Mouse (Mus musculus): ENCODE measurements around the gene Map3k12. TPM values are rescaled to one million over a fixed set of nuclear protein-coding genes. Genes with fewer than 3 reads are reported as not detected.

Map3k12 gene
- polyA plus RNA-seq, 1 experiment from 2014 or later = 7.9 TPM

- Histone ChIP-seq H3K4me2 (peak within 1 kb of the TSS; percentile 67), H3K9ac (ENCODE audit: low read depth, low read length) (peak within 1 kb of the TSS; percentile 99), H3K27me3 (replicated peaks; ENCODE audit: control insufficient read depth, insufficient read depth, low read length) (no peaks in the 10 kb centered on the region), H3K36me3 (ENCODE audit: control insufficient read depth, insufficient read depth, low read length) (peaks cover 20% of the 10 kb centered on the region), H3K4me3 (ENCODE audit: low read depth, low read length) (peak within 1 kb of the TSS; percentile 96), H3K27ac (ENCODE audit: low read depth, low read length) (peak within 1 kb of the TSS; percentile 96), H3K4me1 (replicated peaks; ENCODE audit: control insufficient read depth, insufficient read depth, low read length) (peaks cover 9% of the 10 kb centered on the region), H3K9me3 (ENCODE audit: control insufficient read depth, low read length) (no peaks in the 10 kb centered on the region)
- ATAC-seq (replicated peaks; ENCODE audit: low FRiP score) (peak; percentile 98), DNase-seq (ENCODE audit: low spot score) (peak; percentile 95)
- under 1% methylated on average over 35 of the region's 40 CpGs for WGBS
Measured at GRCm38 (mm10) chr15:102470183-102470604, 46.7 kb downstream of the Map3k12 start, which contains the start of gene Pcbp2. Gene Pcbp2 (plus strand): TSS chr15:102470539.

GRCm38 (mm10) chr15:102468675-102469370, 48.0 kb downstream of the Map3k12 start:
- no peak overlapping the region for H3K4me3 ChIP-seq (ENCODE audit: low read depth, low read length)
- H3K4me1 ChIP-seq (replicated peaks; ENCODE audit: control insufficient read depth, insufficient read depth, low read length) = peaks cover 9% of the 10 kb centered on the region
- WGBS = 95% methylated on average over 9 of the region's 9 CpGs
- peaks cover 12% of the 10 kb centered on the region for H3K36me3 ChIP-seq (ENCODE audit: control insufficient read depth, insufficient read depth, low read length)
- no peaks in the 10 kb centered on the region for H3K9me3 ChIP-seq (ENCODE audit: control insufficient read depth, low read length)
- no peak overlapping the region for H3K9ac ChIP-seq (ENCODE audit: low read depth, low read length)
- ATAC-seq (replicated peaks; ENCODE audit: low FRiP score) (no peak), DNase-seq (ENCODE audit: low spot score) (no peak)
- no peak overlapping the region for H3K27ac ChIP-seq (ENCODE audit: low read depth, low read length)
- H3K27me3 ChIP-seq (replicated peaks; ENCODE audit: control insufficient read depth, insufficient read depth, low read length) = no peaks in the 10 kb centered on the region
- no peak overlapping the region for H3K4me2 ChIP-seq

GRCm38 (mm10) chr15:102463666-102464065, 53.2 kb downstream of the Map3k12 start:
- no peak overlapping the region for H3K4me3 ChIP-seq (ENCODE audit: low read depth, low read length)
- no peaks in the 10 kb centered on the region for H3K27me3 ChIP-seq (replicated peaks; ENCODE audit: control insufficient read depth, insufficient read depth, low read length)
- H3K9ac ChIP-seq (ENCODE audit: low read depth, low read length) = no peak overlapping the region
- no peak overlapping the region for H3K4me2 ChIP-seq
- ATAC-seq (replicated peaks; ENCODE audit: low FRiP score) (no peak), DNase-seq (ENCODE audit: low spot score) (no peak)
- no peaks in the 10 kb centered on the region for H3K9me3 ChIP-seq (ENCODE audit: control insufficient read depth, low read length)
- peaks cover 10% of the 10 kb centered on the region for H3K36me3 ChIP-seq (ENCODE audit: control insufficient read depth, insufficient read depth, low read length)
- no peak overlapping the region for H3K27ac ChIP-seq (ENCODE audit: low read depth, low read length)
- H3K4me1 ChIP-seq (replicated peaks; ENCODE audit: control insufficient read depth, insufficient read depth, low read length) = peaks cover 18% of the 10 kb centered on the region

- peak overlapping the region; percentile 44; the same call in 1 of the 2 replicates for H3K9ac ChIP-seq (ENCODE audit: low read depth, low read length)
- peaks cover 4% of the 10 kb centered on the region; the same call in 1 of the 2 replicates for H3K36me3 ChIP-seq (ENCODE audit: control insufficient read depth, insufficient read depth, low read length)
- peaks cover 26% of the 10 kb centered on the region for H3K4me1 ChIP-seq (replicated peaks; ENCODE audit: control insufficient read depth, insufficient read depth, low read length)
- no peaks in the 10 kb centered on the region for H3K9me3 ChIP-seq (ENCODE audit: control insufficient read depth, low read length)
- ATAC-seq (replicated peaks; ENCODE audit: low FRiP score) (no peak), DNase-seq (ENCODE audit: low spot score) (no peak)
- peak overlapping the region; percentile 72 for H3K4me2 ChIP-seq
- H3K27me3 ChIP-seq (replicated peaks; ENCODE audit: control insufficient read depth, insufficient read depth, low read length) = no peaks in the 10 kb centered on the region
- H3K4me3 ChIP-seq (ENCODE audit: low read depth, low read length) = peak overlapping the region; percentile 62
- H3K27ac ChIP-seq (ENCODE audit: low read depth, low read length) = peak overlapping the region; percentile 37
- WGBS = 80% methylated on average over 9 of the region's 9 CpGs
Measured at GRCm38 (mm10) chr15:102461430-102462075, 55.3 kb downstream of the Map3k12 start.

- no peaks in the 10 kb centered on the region for H3K27me3 ChIP-seq (replicated peaks; ENCODE audit: control insufficient read depth, insufficient read depth, low read length)
- DNase-seq (ENCODE audit: low spot score) = no peak
- peak overlapping the region; percentile 62 for H3K4me3 ChIP-seq (ENCODE audit: low read depth, low read length)
- no peak for ATAC-seq (replicated peaks; ENCODE audit: low FRiP score)
- WGBS = 34% methylated on average over 4 of the region's 4 CpGs
- H3K9ac ChIP-seq (ENCODE audit: low read depth, low read length) = peak overlapping the region; percentile 46
- H3K36me3 ChIP-seq (ENCODE audit: control insufficient read depth, insufficient read depth, low read length) = peaks cover 4% of the 10 kb centered on the region; the same call in 1 of the 2 replicates
- H3K27ac ChIP-seq (ENCODE audit: low read depth, low read length) = peak overlapping the region; percentile 93
- peak overlapping the region; percentile 72 for H3K4me2 ChIP-seq
- H3K4me1 ChIP-seq (replicated peaks; ENCODE audit: control insufficient read depth, insufficient read depth, low read length) = peaks cover 26% of the 10 kb centered on the region
- no peaks in the 10 kb centered on the region for H3K9me3 ChIP-seq (ENCODE audit: control insufficient read depth, low read length)
Measured at GRCm38 (mm10) chr15:102460971-102461370, 55.9 kb downstream of the Map3k12 start.

GRCm38 (mm10) chr15:102460409-102460808, 56.5 kb downstream of the Map3k12 start:
- ATAC-seq (replicated peaks; ENCODE audit: low FRiP score) = no peak
- Histone ChIP-seq H3K4me2 (peak overlapping the region; percentile 72), H3K9me3 (ENCODE audit: control insufficient read depth, low read length) (no peaks in the 10 kb centered on the region), H3K9ac (ENCODE audit: low read depth, low read length) (peak overlapping the region; percentile 46), H3K4me3 (ENCODE audit: low read depth, low read length) (peak overlapping the region; percentile 62), H3K27me3 (replicated peaks; ENCODE audit: control insufficient read depth, insufficient read depth, low read length) (no peaks in the 10 kb centered on the region), H3K27ac (ENCODE audit: low read depth, low read length) (peak overlapping the region; percentile 93), H3K36me3 (ENCODE audit: control insufficient read depth, insufficient read depth, low read length) (peaks cover 4% of the 10 kb centered on the region; the same call in 1 of the 2 replicates), H3K4me1 (replicated peaks; ENCODE audit: control insufficient read depth, insufficient read depth, low read length) (peaks cover 26% of the 10 kb centered on the region)
- 68% methylated on average over 12 of the region's 12 CpGs for WGBS
- DNase-seq (ENCODE audit: low spot score) = no peak

GRCm38 (mm10) chr15:102459847-102460246, 57.0 kb downstream of the Map3k12 start:
- peak overlapping the region; percentile 46 for H3K9ac ChIP-seq (ENCODE audit: low read depth, low read length)
- peaks cover 4% of the 10 kb centered on the region; the same call in 1 of the 2 replicates for H3K36me3 ChIP-seq (ENCODE audit: control insufficient read depth, insufficient read depth, low read length)
- H3K4me3 ChIP-seq (ENCODE audit: low read depth, low read length) = peak overlapping the region; percentile 62
- DNase-seq (ENCODE audit: low spot score) (no peak), ATAC-seq (replicated peaks; ENCODE audit: low FRiP score) (peak; percentile 69)
- no peaks in the 10 kb centered on the region for H3K27me3 ChIP-seq (replicated peaks; ENCODE audit: control insufficient read depth, insufficient read depth, low read length)
- H3K4me1 ChIP-seq (replicated peaks; ENCODE audit: control insufficient read depth, insufficient read depth, low read length) = peaks cover 26% of the 10 kb centered on the region
- H3K4me2 ChIP-seq = peak overlapping the region; percentile 72
- 26% methylated on average over 5 of the region's 5 CpGs for WGBS
- H3K9me3 ChIP-seq (ENCODE audit: control insufficient read depth, low read length) = no peaks in the 10 kb centered on the region
- peak overlapping the region; percentile 93 for H3K27ac ChIP-seq (ENCODE audit: low read depth, low read length)

GRCm38 (mm10) chr15:102459381-102459780, 57.5 kb downstream of the Map3k12 start:
- Histone ChIP-seq H3K27ac (ENCODE audit: low read depth, low read length) (peak overlapping the region; percentile 93), H3K4me2 (peak overlapping the region; percentile 72), H3K4me3 (ENCODE audit: low read depth, low read length) (peak overlapping the region; percentile 62), H3K36me3 (ENCODE audit: control insufficient read depth, insufficient read depth, low read length) (peaks cover 4% of the 10 kb centered on the region; the same call in 1 of the 2 replicates), H3K27me3 (replicated peaks; ENCODE audit: control insufficient read depth, insufficient read depth, low read length) (no peaks in the 10 kb centered on the region), H3K9ac (ENCODE audit: low read depth, low read length) (peak overlapping the region; percentile 65), H3K4me1 (replicated peaks; ENCODE audit: control insufficient read depth, insufficient read depth, low read length) (peaks cover 26% of the 10 kb centered on the region), H3K9me3 (ENCODE audit: control insufficient read depth, low read length) (no peaks in the 10 kb centered on the region)
- DNase-seq (ENCODE audit: low spot score) (no peak), ATAC-seq (replicated peaks; ENCODE audit: low FRiP score) (peak; percentile 21; the same call in 1 of the 2 replicates)
- WGBS = 22% methylated on average over 6 of the region's 6 CpGs

All from liver, embryonic 11.5 days (tissue).